Mouse (Mus musculus): ENCODE data around the gene Tmem214.

Tmem214 gene

DNA sequence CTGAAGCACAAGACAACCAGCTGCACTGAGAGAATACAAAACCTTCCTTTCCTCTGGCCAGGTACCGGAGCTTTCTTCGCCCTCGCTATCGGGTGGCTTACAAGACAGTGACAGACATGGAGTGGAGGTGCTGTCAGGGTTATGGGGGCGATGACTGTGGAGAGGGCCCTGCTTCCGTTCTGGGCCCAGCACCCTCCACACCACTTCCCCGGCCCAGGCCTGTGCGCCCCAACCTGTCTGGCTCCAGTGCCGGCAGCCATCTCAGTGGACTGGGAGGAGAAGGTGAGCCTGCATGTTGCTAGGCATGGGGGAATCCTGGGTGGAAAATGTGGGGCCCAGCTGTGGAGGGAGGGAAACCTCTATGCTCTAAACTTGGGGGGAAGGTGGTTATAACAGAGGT is 47.6 kb downstream of the Tmem214 start:
- no peak for DNase-seq (ENCODE audit: low spot score in 2 of 2)

DNA sequence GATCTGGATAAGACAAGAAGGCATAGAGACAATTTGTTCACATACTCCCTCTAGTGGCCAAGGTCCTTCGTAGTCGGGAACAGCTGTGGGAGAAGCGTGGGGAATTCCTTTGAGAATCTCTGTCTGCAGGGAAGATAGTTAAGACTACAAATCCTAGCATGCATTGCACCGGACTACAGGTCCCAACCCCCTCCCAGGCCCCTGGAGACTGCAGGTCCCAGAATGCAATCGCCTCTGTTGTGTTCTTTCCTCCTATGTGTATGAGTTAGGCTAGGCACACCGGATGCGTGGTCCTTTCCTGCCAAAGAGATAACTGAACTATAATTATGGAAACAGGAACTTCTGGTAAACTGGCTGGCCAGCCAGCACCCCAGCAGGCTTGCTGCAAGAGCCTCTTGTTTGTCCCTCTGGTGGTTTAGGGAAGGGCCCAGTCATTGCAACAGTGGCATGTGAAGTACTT is 48.2 kb downstream of the Tmem214 start:
- DNase-seq (ENCODE audit: low spot score in 2 of 2): peak; percentile 76 to 85

GRCm38 (mm10) chr5:30916841-30917240 is 49.0 kb downstream of the Tmem214 start:
- no peak for DNase-seq (ENCODE audit: low spot score in 2 of 2)

GRCm38 (mm10) chr5:30917348-30917747 is 49.5 kb downstream of the Tmem214 start:
- no peak for DNase-seq (ENCODE audit: low spot score in 2 of 2)

- no peak for DNase-seq (ENCODE audit: low spot score in 2 of 2)
These were observed 50.3 kb downstream of the Tmem214 start for GRCm38 (mm10) chr5:30917891-30918670.

GRCm38 (mm10) chr5:30918691-30919090 is 50.9 kb downstream of the Tmem214 start:
- no peak for DNase-seq (ENCODE audit: low spot score in 2 of 2)

- DNase-seq (ENCODE audit: low spot score in 2 of 2): no peak
These were observed 52.2 kb downstream of the Tmem214 start for GRCm38 (mm10) chr5:30919831-30920614.

DNA sequence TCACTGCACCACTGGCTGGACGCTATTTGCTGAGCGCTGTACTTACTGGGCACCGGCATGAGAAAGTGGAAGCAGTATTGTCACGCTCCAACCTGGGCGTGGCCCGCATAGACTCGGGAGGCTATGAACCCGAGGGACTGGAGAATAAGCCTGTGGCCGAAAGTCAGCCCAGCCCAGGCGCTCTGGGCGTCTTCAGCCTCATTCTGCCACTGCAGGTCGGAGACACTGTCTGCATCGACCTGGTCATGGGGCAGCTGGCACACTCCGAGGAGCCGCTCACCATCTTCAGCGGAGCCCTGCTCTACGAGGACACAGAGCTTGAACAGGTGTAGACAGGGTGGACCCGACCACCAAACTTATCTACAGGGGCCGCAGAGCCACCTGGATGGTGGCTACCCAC is 52.8 kb downstream of the Tmem214 start:
- DNase-seq (ENCODE audit: low spot score in 2 of 2): no peak

DNA sequence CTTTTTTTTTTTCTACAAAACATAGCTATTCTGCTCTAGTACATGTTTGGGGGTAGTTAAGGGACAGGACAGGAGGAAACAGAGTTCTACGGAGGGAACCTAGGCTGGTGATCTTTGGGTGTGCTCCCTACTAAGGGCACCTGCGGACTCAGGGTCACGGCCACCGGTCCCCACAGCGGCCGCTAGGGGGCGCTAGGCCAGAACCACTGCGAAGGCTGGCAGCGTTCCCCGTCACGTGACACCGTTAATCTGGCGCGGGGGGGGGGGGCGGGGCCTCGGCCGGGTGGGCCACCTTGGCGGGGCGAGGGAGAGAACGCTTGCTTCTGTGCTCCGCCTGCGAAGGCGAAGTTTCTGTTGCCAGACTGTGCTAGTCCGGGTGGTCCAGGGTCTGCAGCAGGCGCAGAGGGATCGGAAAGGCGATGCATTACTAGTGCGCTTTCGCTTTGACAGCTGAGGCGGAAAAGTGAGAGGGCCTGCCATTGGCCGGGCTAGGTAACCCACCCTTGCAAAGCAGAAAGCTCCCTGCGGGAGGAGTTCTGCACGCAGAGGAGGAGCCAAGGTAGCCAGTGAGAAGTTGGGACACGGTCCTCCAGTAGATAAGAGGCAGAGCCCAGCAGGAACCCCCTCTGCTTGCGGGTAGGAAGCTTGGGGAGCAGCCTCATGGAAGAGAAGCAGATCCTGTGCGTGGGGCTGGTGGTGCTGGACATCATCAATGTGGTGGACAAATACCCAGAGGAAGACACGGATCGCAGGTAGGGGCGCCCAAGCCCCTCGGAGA is 53.6 kb downstream of the Tmem214 start, which contains the start of gene Khk:
Khk (plus strand) TSS at position 176 of the 778 bp plus-strand sequence.
- peak; percentile 82 to 93 for DNase-seq (ENCODE audit: low spot score in 2 of 2)

GRCm38 (mm10) chr5:30922581-30923041 is 54.8 kb downstream of the Tmem214 start:
- no peak for DNase-seq (ENCODE audit: low spot score in 2 of 2)

DNA sequence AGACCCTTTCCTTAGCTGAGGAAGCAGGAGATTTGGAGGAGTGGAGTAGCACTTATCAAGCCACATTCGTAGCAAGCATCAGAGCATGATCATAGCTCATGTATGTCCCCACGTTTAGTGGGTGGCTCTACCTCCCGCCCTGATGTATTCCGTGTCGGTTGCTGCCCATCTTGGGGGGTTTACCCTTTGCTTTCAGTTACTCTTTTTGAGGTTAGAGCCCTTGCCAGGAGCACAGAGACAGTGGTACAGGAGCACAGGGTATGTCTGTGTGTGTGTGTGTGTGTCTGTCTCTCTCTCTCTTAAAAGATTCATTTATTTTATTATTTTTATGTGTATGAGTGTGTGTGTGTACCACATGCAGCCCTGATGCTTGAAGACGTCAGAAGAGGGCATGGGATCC is 55.3 kb downstream of the Tmem214 start:
- DNase-seq (ENCODE audit: low spot score in 2 of 2): no peak

DNA sequence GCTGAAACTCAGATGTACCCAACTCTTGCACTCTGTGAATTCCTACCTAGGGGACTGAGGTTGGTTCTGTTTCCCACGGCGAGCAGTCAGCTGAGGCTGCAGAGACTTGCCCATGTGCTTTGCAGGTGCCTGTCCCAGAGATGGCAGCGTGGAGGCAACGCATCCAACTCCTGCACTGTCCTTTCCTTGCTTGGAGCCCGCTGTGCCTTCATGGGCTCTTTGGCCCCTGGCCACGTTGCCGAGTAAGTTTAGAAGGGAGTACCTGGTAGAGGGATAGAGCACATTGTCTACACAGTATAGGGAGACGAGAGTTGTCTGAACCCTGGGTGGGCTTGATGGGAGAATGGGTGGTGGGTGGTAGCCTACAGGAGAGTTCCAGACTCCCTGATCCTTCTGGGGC is 56.8 kb downstream of the Tmem214 start:
- no peak for DNase-seq (ENCODE audit: low spot score in 2 of 2)

DNA sequence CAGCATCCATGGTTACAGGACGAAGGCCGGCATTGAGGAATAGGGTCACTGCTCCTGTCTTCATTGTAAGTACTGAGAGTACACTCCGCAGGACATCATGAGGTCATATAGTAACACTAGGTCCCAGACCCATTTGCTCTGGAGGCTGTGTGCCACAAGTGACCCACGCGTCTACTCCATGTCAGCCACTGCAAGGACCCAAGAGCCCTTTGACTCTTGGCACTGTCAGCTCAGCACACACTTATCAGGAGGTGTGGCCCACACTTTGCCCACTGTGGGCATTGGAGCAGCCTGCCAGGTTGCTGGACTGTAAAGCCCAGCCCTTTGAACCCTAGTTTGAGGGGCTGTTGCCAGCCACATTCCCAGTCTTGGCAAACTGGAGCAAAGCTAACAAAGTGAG is 57.4 kb downstream of the Tmem214 start:
- DNase-seq (ENCODE audit: low spot score in 2 of 2): no peak

- no peak for DNase-seq (ENCODE audit: low spot score in 2 of 2)
These were observed 58.3 kb downstream of the Tmem214 start for GRCm38 (mm10) chr5:30926073-30926472.

GRCm38 (mm10) chr5:30927945-30928529 is 60.2 kb downstream of the Tmem214 start:
- DNase-seq (ENCODE audit: low spot score in 2 of 2): no peak

All from urinary bladder, postnatal 4 days (tissue).